Mouse (Mus musculus) MEL (cell line): ENCODE data around the gene Gpam. TPM values are rescaled to one million over a fixed set of nuclear protein-coding genes. Genes with fewer than 3 reads are reported as not detected.

Source experiments
- DNase-seq: peaks from one replicate; pipeline ENCODE4 v3.0.0; 2011; ENCODE audit warnings: low read depth, low spot score
- H3K27ac ChIP-seq: 2 replicates; pipeline ENCODE4 v1.5.1; 2012; ENCODE audit warnings: low read depth, mild to moderate bottlenecking, control low read depth, low read length, moderate library complexity; ENCODE audit not compliant: control insufficient read depth
- H3K27me3 ChIP-seq, 2 experiments: fragments of 150-350 bp in 1 of 2; sonication (generic) in 1 of 2; 2 replicates each; pipeline ENCODE4 v1.6.1; 2012; ENCODE audit warnings: low read length in 2 of 2, mild to moderate bottlenecking in 2 of 2, improper control_type of control experiment in 1 of 2, moderate library complexity in 1 of 2; ENCODE audit not compliant: insufficient read depth in 2 of 2, control insufficient read depth in 1 of 2
- H3K36me3 ChIP-seq, 2 experiments: 2 replicates each; pipeline ENCODE4 v1.6.1; 2012 to 2014; ENCODE audit warnings: low read length in 2 of 2, improper control_type of control experiment in 1 of 2, inconsistent platforms in 1 of 2, mild to moderate bottlenecking in 1 of 2; ENCODE audit not compliant: insufficient read depth in 2 of 2, control insufficient read depth in 1 of 2
- H3K4me1 ChIP-seq, 2 experiments: fragments of 150-350 bp in 1 of 2; sonication (generic) in 1 of 2; 2 replicates each; pipeline ENCODE4 v1.6.1; 2012; ENCODE audit warnings: low read length in 2 of 2, improper control_type of control experiment in 1 of 2, mild to moderate bottlenecking in 1 of 2; ENCODE audit not compliant: insufficient read depth in 2 of 2, control insufficient read depth in 1 of 2
- H3K4me3 ChIP-seq, 2 experiments: fragments of 150-350 bp in 1 of 2; sonication (generic) in 1 of 2; 2 replicates each; pipeline ENCODE4 v1.5.1; 2012; ENCODE audit warnings: low read depth in 2 of 2, low read length in 2 of 2, mild to moderate bottlenecking in 2 of 2, moderate library complexity in 2 of 2, control low read depth in 1 of 2, improper control_type of control experiment in 1 of 2; ENCODE audit not compliant: control insufficient read depth in 1 of 2, insufficient read depth in 1 of 2
- H3K79me2 ChIP-seq: 2 replicates; pipeline ENCODE4 v1.6.1; 2012; ENCODE audit warnings: mild to moderate bottlenecking, low read length, moderate library complexity; ENCODE audit not compliant: control insufficient read depth, poor library complexity, insufficient read depth
- H3K9ac ChIP-seq: 2 replicates; pipeline ENCODE4 v1.6.1; 2012; ENCODE audit warnings: low read depth, mild to moderate bottlenecking, control low read depth, low read length, moderate library complexity; ENCODE audit not compliant: control insufficient read depth, poor library complexity, severe bottlenecking
- H3K9me3 ChIP-seq: fragments of 150-350 bp; sonication (generic); replicated peaks from 2 replicates; pipeline ENCODE4 v1.6.1; 2012; ENCODE audit warnings: mild to moderate bottlenecking, low read length, improper control_type of control experiment, moderate library complexity; ENCODE audit not compliant: insufficient read depth
- BHLHE40 ChIP-seq: IDR thresholded peaks from 2 replicates; pipeline ENCODE4 v1.6.1; 2012; ENCODE audit warnings: low read depth, mild to moderate bottlenecking, inconsistent platforms, low read length, improper control_type of control experiment, borderline replicate concordance
- CHD2 ChIP-seq: IDR thresholded peaks from 2 replicates; pipeline ENCODE4 v1.6.1; 2011; ENCODE audit warnings: low read length, improper control_type of control experiment
- CTCF ChIP-seq, 3 experiments: IDR thresholded peaks in 2 of 3; conservative IDR thresholded peaks in 1 of 3; 2 replicates each; pipeline ENCODE4 v1.5.1; 2011 to 2012; ENCODE audit warnings: low read length in 3 of 3, low read depth in 2 of 3, mild to moderate bottlenecking in 2 of 3, improper control_type of control experiment in 1 of 3, inconsistent platforms in 1 of 3, mixed read lengths in 1 of 3, moderate library complexity in 1 of 3; ENCODE audit not compliant: control insufficient read depth in 1 of 3, insufficient read depth in 1 of 3, poor library complexity in 1 of 3, severe bottlenecking in 1 of 3
- E2F4 ChIP-seq: IDR thresholded peaks from 2 replicates; pipeline ENCODE4 v1.6.1; 2011; ENCODE audit warnings: low read depth, low read length, improper control_type of control experiment, borderline replicate concordance
- ELF1 ChIP-seq: IDR thresholded peaks from 2 replicates; pipeline ENCODE4 v1.6.1; 2014; ENCODE audit warnings: low read depth, mild to moderate bottlenecking, inconsistent platforms, low read length, improper control_type of control experiment, moderate library complexity
- ETS1 ChIP-seq: IDR thresholded peaks from 2 replicates; pipeline ENCODE4 v1.6.1; 2012; ENCODE audit warnings: low read depth, mild to moderate bottlenecking, inconsistent platforms, low read length, improper control_type of control experiment, moderate library complexity
- GATA1 ChIP-seq: IDR thresholded peaks from 2 replicates; pipeline ENCODE4 v1.6.1; 2011; ENCODE audit warnings: low read depth, low read length, improper control_type of control experiment
- HCFC1 ChIP-seq: IDR thresholded peaks from 2 replicates; pipeline ENCODE4 v1.6.1; 2012; ENCODE audit warnings: low read depth, mild to moderate bottlenecking, inconsistent platforms, low read length, improper control_type of control experiment, moderate library complexity
- MAZ ChIP-seq: IDR thresholded peaks from 2 replicates; pipeline ENCODE4 v1.6.1; 2012; ENCODE audit warnings: low read depth, mild to moderate bottlenecking, inconsistent platforms, low read length, improper control_type of control experiment
- MXI1 ChIP-seq: IDR thresholded peaks from 2 replicates; pipeline ENCODE4 v1.6.1; 2011; ENCODE audit warnings: mild to moderate bottlenecking, low read depth, low read length, improper control_type of control experiment
- MYC ChIP-seq: IDR thresholded peaks from 2 replicates; pipeline ENCODE4 v1.6.1; 2011; ENCODE audit warnings: low read depth, mild to moderate bottlenecking, low read length, improper control_type of control experiment, moderate library complexity
- POLR2A ChIP-seq, 2 experiments: IDR thresholded peaks; 2 replicates each; pipeline ENCODE4 v1.6.1; 2011 to 2012; ENCODE audit warnings: low read length in 2 of 2, mild to moderate bottlenecking in 2 of 2, control low read depth in 1 of 2, improper control_type of control experiment in 1 of 2, low read depth in 1 of 2, moderate library complexity in 1 of 2; ENCODE audit not compliant: control insufficient read depth in 1 of 2, insufficient read depth in 1 of 2, poor library complexity in 1 of 2
- POLR2AphosphoS5 ChIP-seq: IDR thresholded peaks from 2 replicates; pipeline ENCODE4 v1.6.1; 2012; ENCODE audit warnings: low read depth, borderline replicate concordance, mild to moderate bottlenecking, inconsistent platforms, low read length, moderate library complexity, mixed read lengths
- RAD21 ChIP-seq: IDR thresholded peaks from 2 replicates; pipeline ENCODE4 v1.6.1; 2011; ENCODE audit warnings: mild to moderate bottlenecking, low read depth, low read length, improper control_type of control experiment
- SIN3A ChIP-seq: IDR thresholded peaks from 2 replicates; pipeline ENCODE4 v1.6.1; 2012; ENCODE audit warnings: low read length, improper control_type of control experiment, inconsistent platforms
- SMC3 ChIP-seq: IDR thresholded peaks from 2 replicates; pipeline ENCODE4 v1.6.1; 2011; ENCODE audit warnings: low read depth, low read length, improper control_type of control experiment
- TBP ChIP-seq: IDR thresholded peaks from 2 replicates; pipeline ENCODE4 v1.8.0; 2011; ENCODE audit warnings: low read depth, low read length, improper control_type of control experiment
- UBTF ChIP-seq: IDR thresholded peaks from 2 replicates; pipeline ENCODE4 v1.6.1; 2012; ENCODE audit warnings: low read depth, mild to moderate bottlenecking, inconsistent platforms, low read length, improper control_type of control experiment, moderate library complexity, borderline replicate concordance; ENCODE audit not compliant: insufficient read depth
- USF1 ChIP-seq: IDR thresholded peaks from 2 replicates; pipeline ENCODE4 v1.6.1; 2014; ENCODE audit warnings: low read depth, mild to moderate bottlenecking, inconsistent platforms, low read length, improper control_type of control experiment, moderate library complexity
- USF2 ChIP-seq, 2 experiments: IDR thresholded peaks; 2 replicates each; pipeline ENCODE4 v1.6.1; 2011 to 2012; ENCODE audit warnings: improper control_type of control experiment in 2 of 2, low read length in 2 of 2, borderline replicate concordance in 1 of 2, inconsistent platforms in 1 of 2, low read depth in 1 of 2, mild to moderate bottlenecking in 1 of 2; ENCODE audit not compliant: insufficient read depth in 1 of 2
- ZC3H11A ChIP-seq: IDR thresholded peaks from 2 replicates; pipeline ENCODE4 v1.6.1; 2012; ENCODE audit warnings: low read depth, mild to moderate bottlenecking, inconsistent platforms, low read length, improper control_type of control experiment
- ZKSCAN1 ChIP-seq: IDR thresholded peaks from 2 replicates; pipeline ENCODE4 v1.6.1; 2012; ENCODE audit warnings: low read depth, mild to moderate bottlenecking, inconsistent platforms, low read length, improper control_type of control experiment, moderate library complexity
- ZMIZ1 ChIP-seq: IDR thresholded peaks from 2 replicates; pipeline ENCODE4 v1.6.1; 2012; ENCODE audit warnings: low read depth, mild to moderate bottlenecking, inconsistent platforms, low read length, improper control_type of control experiment, moderate library complexity
- ZNF384 ChIP-seq: IDR thresholded peaks from 2 replicates; pipeline ENCODE4 v1.6.1; 2012; ENCODE audit warnings: low read depth, mild to moderate bottlenecking, inconsistent platforms, low read length, improper control_type of control experiment
- polyA plus RNA-seq, 2 experiments: library from polyadenylated mRNA; stranded (reverse) in 1 of 2; unstranded in 1 of 2; fragments of >175 nt in 1 of 2; fragments of >200 nt in 1 of 2; gene quantifications; 2 replicates each; pipeline versions ENCODE4 v1.2.1 to v1.2.4; 2012; ENCODE audit warnings: low replicate concordance in 2 of 2, low read depth in 1 of 2; ENCODE audit not compliant: insufficient read length in 2 of 2, insufficient read depth in 1 of 2, missing spikeins in 1 of 2
- total RNA-seq: library from RNA; depleted of rRNA; stranded (reverse); fragments of 300-350 nt; gene quantifications from 2 replicates; pipeline ENCODE4 v1.2.3, GENCODE M21; 2012

The Gpam gene
- total and polyA plus RNA-seq, 3 experiments: 26.2 to 327 (median 37.1) TPM

- Histone ChIP-seq H3K4me3 (no peak overlapping the region), H3K9ac (no peak overlapping the region), H3K27me3 (no peaks in the 10 kb centered on the region)
- peak; percentile 80 for DNase-seq
- TF ChIP-seq ZMIZ1: no peak
- TF ChIP-seq ZKSCAN1: no peak
- no peak for TF ChIP-seq MXI1
- no peak; the same call in none of the 2 replicates for TF ChIP-seq RAD21
- peak; percentile 90 for TF ChIP-seq ZC3H11A
- no peak for TF ChIP-seq USF2 (IDR thresholded peaks at IDR 0.05; ENCODE audit: borderline replicate concordance in 1 of 2, insufficient read depth in 1 of 2, low read depth in 1 of 2, low read length in 2 of 2)
- no peak for TF ChIP-seq POLR2A (IDR thresholded peaks at IDR 0.05; ENCODE audit: control insufficient read depth in 1 of 2, insufficient read depth in 1 of 2, low read depth in 1 of 2, low read length in 2 of 2, poor library complexity in 1 of 2)
- TF ChIP-seq SMC3: peak; percentile 93
- TF ChIP-seq CTCF (IDR thresholded peaks at IDR 0.05 in 2 of 3, conservative IDR thresholded peaks at IDR 0.05 in 1 of 3; ENCODE audit: control insufficient read depth in 1 of 3, insufficient read depth in 1 of 3, low read depth in 2 of 3, low read length in 3 of 3, poor library complexity in 1 of 3, severe bottlenecking in 1 of 3): peak; percentile 91 to 97 (median 94)
- TF ChIP-seq POLR2AphosphoS5: no peak
- no peak for TF ChIP-seq E2F4
- TF ChIP-seq, all 39 proteins: peak for 3
- Histone ChIP-seq H3K4me1 (0 out of 4 replicates have a peak, but pooled peaks cover 0 to 8% of the 10 kb centered on the region in 2 experiments), H3K27ac (no peak overlapping the region), H3K79me2 (no peaks in the 10 kb centered on the region), H3K9me3 (no peaks in the 10 kb centered on the region), H3K36me3 (no peaks in the 10 kb centered on the region)
These were observed 66.1 kb downstream of the Gpam start for GRCm38 (mm10) chr19:55060964-55061363.

- DNase-seq: no peak
- Histone ChIP-seq H3K79me2 (no peaks in the 10 kb centered on the region), H3K4me1 (no peaks in the 10 kb centered on the region), H3K9me3 (no peaks in the 10 kb centered on the region), H3K27ac (no peak overlapping the region), H3K36me3 (no peaks in the 10 kb centered on the region), H3K27me3 (no peaks in the 10 kb centered on the region), H3K4me3 (no peak overlapping the region), H3K9ac (no peak overlapping the region)
- no peak for TF ChIP-seq MAZ
- no peak for TF ChIP-seq SIN3A
- TF ChIP-seq ETS1: no peak
- TF ChIP-seq TBP: no peak
- no peak for TF ChIP-seq CHD2
- no peak for TF ChIP-seq USF1
- TF ChIP-seq HCFC1: no peak
- no peak for TF ChIP-seq USF2 (IDR thresholded peaks at IDR 0.05; ENCODE audit: borderline replicate concordance in 1 of 2, insufficient read depth in 1 of 2, low read depth in 1 of 2, low read length in 2 of 2)
- no peak for TF ChIP-seq MYC
- no peak for TF ChIP-seq UBTF
- TF ChIP-seq BHLHE40: no peak
- TF ChIP-seq ZNF384: no peak
- TF ChIP-seq GATA1: no peak
- no peak for TF ChIP-seq ELF1
These were observed 69.6 kb downstream of the Gpam start for GRCm38 (mm10) chr19:55057483-55057882.
